Mouse (Mus musculus) CH12.LX (cell line): ENCODE data around the gene Hsh2d.

Source experiments
- CTCF ChIP-seq, 2 experiments: IDR thresholded peaks in 1 of 2; conservative IDR thresholded peaks in 1 of 2; 2 replicates each; pipeline ENCODE4 v1.5.1; 2011 to 2012; ENCODE audit warnings: low read depth in 2 of 2, low read length in 2 of 2, improper control_type of control experiment in 1 of 2, inconsistent platforms in 1 of 2, mild to moderate bottlenecking in 1 of 2, moderate library complexity in 1 of 2
- EP300 ChIP-seq: IDR thresholded peaks from 2 replicates; pipeline ENCODE4 v1.6.1; 2011; ENCODE audit warnings: low read length, improper control_type of control experiment
- GABPA ChIP-seq: IDR thresholded peaks from 2 replicates; pipeline ENCODE4 v1.6.1; 2012; ENCODE audit warnings: low read depth, low read length, improper control_type of control experiment, inconsistent platforms; ENCODE audit not compliant: insufficient replicate concordance
- IRF4 ChIP-seq: IDR thresholded peaks from 2 replicates; pipeline ENCODE4 v1.6.1; 2014; ENCODE audit warnings: low read depth, mild to moderate bottlenecking, inconsistent platforms, low read length, improper control_type of control experiment
- MAX ChIP-seq: IDR thresholded peaks from 2 replicates; pipeline ENCODE4 v1.6.1; 2011; ENCODE audit warnings: low read length, improper control_type of control experiment
- MXI1 ChIP-seq: IDR thresholded peaks from 2 replicates; pipeline ENCODE4 v1.6.1; 2011; ENCODE audit warnings: mild to moderate bottlenecking, low read depth, low read length, improper control_type of control experiment
- NELFE ChIP-seq: IDR thresholded peaks from 2 replicates; pipeline ENCODE4 v1.6.1; 2011; ENCODE audit warnings: low read depth, low read length, improper control_type of control experiment
- POLR2A ChIP-seq: IDR thresholded peaks from 2 replicates; pipeline ENCODE4 v1.6.1; 2011; ENCODE audit warnings: low read depth, mild to moderate bottlenecking, improper control_type of control experiment, low read length
- POLR2AphosphoS2 ChIP-seq: IDR thresholded peaks from 2 replicates; pipeline ENCODE4 v1.6.1; 2011; ENCODE audit warnings: low read depth, low read length, improper control_type of control experiment
- USF1 ChIP-seq: IDR thresholded peaks from 2 replicates; pipeline ENCODE4 v1.6.1; 2014; ENCODE audit warnings: low read depth, mild to moderate bottlenecking, inconsistent platforms, low read length, improper control_type of control experiment
- ZMIZ1 ChIP-seq: IDR thresholded peaks from 2 replicates; pipeline ENCODE4 v1.6.1; 2012; ENCODE audit warnings: low read depth, mild to moderate bottlenecking, inconsistent platforms, low read length, improper control_type of control experiment

DNA sequence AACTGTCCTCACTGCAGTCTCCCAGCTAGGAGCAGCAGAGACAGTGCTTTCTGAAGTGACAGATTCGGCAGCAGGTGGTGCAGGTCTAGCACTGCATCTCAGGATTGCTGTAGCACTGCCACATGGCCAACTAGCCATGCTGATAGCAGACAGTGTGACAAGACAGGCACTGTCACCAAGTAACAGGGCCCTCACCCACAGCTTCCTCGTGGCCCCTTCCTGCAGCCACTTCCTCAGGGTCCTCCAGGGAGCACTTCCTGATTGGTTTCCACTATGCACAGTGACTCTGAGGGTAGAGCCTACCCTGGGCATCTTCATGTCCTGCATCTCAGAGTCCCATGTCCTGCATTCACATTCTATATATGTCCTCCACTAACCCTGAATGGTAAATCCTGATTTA is 55.2 kb downstream of the Hsh2d start:
- no peak for TF ChIP-seq POLR2A
- TF ChIP-seq MAX, result no peak
- no peak for TF ChIP-seq CTCF (conservative IDR thresholded peaks at IDR 0.05 in 1 of 2, IDR thresholded peaks at IDR 0.05 in 1 of 2; ENCODE audit: low read depth in 2 of 2, low read length in 2 of 2)
- TF ChIP-seq IRF4, result no peak
- TF ChIP-seq ZMIZ1, result no peak
- TF ChIP-seq EP300, result no peak
- TF ChIP-seq USF1, result no peak
- TF ChIP-seq MXI1, result no peak
- no peak for TF ChIP-seq GABPA
- TF ChIP-seq POLR2AphosphoS2, result no peak
- no peak for TF ChIP-seq NELFE
